Mouse (Mus musculus) liver, embryonic 11.5 days (tissue): ENCODE measurements around the gene Olfr1424. TPM values are rescaled to one million over a fixed set of nuclear protein-coding genes. Genes with fewer than 3 reads are reported as not detected.
"Not testable (repeated sequence)": the region's sequence is repeated elsewhere in the genome, so short reads cannot be mapped to it uniquely, and the experiment has no call there.

Experiments used
- ATAC-seq: fragments of 200-750 bp; cut with Nextera tagmentation; replicated peaks from 2 replicates; pipeline ENCODE4 v1.8.0; 2017; ENCODE audit warnings: moderate number of reproducible peaks, mild to moderate bottlenecking, moderate TSS enrichment, moderate library complexity; ENCODE audit not compliant: low FRiP score
- DNase-seq: peaks from one replicate; pipeline ENCODE4 v3.0.0-alpha.2; 2017; ENCODE audit warnings: low spot score
- H3K27ac ChIP-seq: fragments of 300-500 bp; sonication (generic); 2 replicates; pipeline ENCODE4 v1.5.1; 2014; ENCODE audit warnings: mild to moderate bottlenecking, low read depth, low read length, control low read depth
- H3K27me3 ChIP-seq: fragments of 300-500 bp; sonication (generic); replicated peaks from 2 replicates; pipeline ENCODE4 v1.6.1; 2014; ENCODE audit warnings: low read length, mixed read lengths; ENCODE audit not compliant: control insufficient read depth, insufficient read depth
- H3K36me3 ChIP-seq: fragments of 300-500 bp; sonication (generic); 2 replicates; pipeline ENCODE4 v1.6.1; 2014; ENCODE audit warnings: mild to moderate bottlenecking, low read length, moderate library complexity, mixed read lengths; ENCODE audit not compliant: control insufficient read depth, insufficient read depth
- H3K4me1 ChIP-seq: fragments of 300-500 bp; sonication (generic); replicated peaks from 2 replicates; pipeline ENCODE4 v1.6.1; 2014; ENCODE audit warnings: low read length, mixed read lengths; ENCODE audit not compliant: control insufficient read depth, insufficient read depth
- H3K4me2 ChIP-seq: fragments of 300-500 bp; sonication (generic); 2 replicates; pipeline ENCODE4 v1.6.1; 2014; ENCODE audit warnings: mild to moderate bottlenecking, control low read depth, moderate library complexity
- H3K4me3 ChIP-seq: fragments of 300-500 bp; sonication (generic); 2 replicates; pipeline ENCODE4 v1.5.1; 2014; ENCODE audit warnings: low read depth, low read length, control low read depth
- H3K9ac ChIP-seq: fragments of 300-500 bp; sonication (generic); 2 replicates; pipeline ENCODE4 v1.6.1; 2014; ENCODE audit warnings: low read depth, low read length, control low read depth
- H3K9me3 ChIP-seq: fragments of 300-500 bp; sonication (generic); 2 replicates; pipeline ENCODE4 v1.6.1; 2016; ENCODE audit warnings: low read length, inconsistent platforms, mixed read lengths; ENCODE audit not compliant: control insufficient read depth
- WGBS: fragments of 180-500 bp; shearing (Covaris S2); extraction: QIAGEN DNeasy Blood & Tissue Kit; methylation state at CpG from one replicate; pipeline ENCODE4 v1.1.7; 2014; 5-methylcytosine and 5-hydroxymethylcytosine counted together
- polyA plus RNA-seq: library from polyadenylated mRNA; unstranded; fragments of >200 nt; fragmentation: Nextera tagmentation; extraction: Ambion mirVana; gene quantifications from 2 replicates; pipeline ENCODE4 v1.2.1, GENCODE M21; 2014

Gene Olfr1424
- polyA plus RNA-seq = 0.17 TPM in 1 of 2 replicates, not detected in the other

DNA sequence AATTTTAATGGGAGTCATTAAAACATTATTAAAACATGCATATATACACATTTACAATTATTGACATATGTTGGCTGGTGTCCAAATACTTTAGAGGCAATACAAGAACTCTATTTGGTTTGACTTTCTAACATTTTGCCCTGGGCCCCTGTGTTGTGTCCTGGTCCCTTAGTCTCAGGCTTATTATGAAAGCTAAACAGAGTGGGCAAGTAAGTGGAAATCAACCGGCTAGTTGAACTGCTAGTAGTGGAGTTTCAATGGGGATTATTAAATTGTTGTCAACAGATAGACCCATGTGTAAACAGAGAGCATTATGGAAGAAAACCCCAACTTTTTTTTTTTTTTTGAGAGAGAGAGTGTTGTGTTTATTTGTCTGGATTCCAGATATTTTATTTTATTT lies at the start of gene Olfr1424:
Gene Olfr1424 (minus strand): TSS at position 101 of the 400 bp plus-strand sequence.
- WGBS = 90% methylated on average over 1 of the region's 1 CpGs
- not testable (repeated sequence) for H3K9me3 ChIP-seq, ATAC-seq, H3K4me3 ChIP-seq, DNase-seq, H3K27ac ChIP-seq, H3K9ac ChIP-seq, H3K4me2 ChIP-seq, H3K27me3 ChIP-seq, H3K4me1 ChIP-seq, H3K36me3 ChIP-seq

DNA sequence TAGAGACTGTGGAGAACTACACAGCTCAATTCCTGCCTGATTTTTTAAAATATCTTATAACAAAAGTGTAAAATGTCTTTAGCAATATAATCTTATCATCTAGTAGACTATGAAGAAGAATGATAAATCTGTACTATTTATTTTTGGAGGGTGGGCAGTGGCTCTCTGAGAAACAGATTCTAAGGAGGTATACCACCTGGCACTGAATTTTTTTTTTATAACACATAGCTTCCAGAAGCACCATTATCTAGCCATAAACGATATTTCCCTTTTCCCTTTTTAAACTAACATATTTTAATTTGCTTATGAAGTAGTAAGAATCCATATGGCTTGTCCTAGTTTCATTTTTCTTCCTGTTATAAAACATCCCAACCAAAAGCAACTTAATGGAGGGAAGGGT lies 42.1 kb upstream of the Olfr1424 start:
- H3K27ac ChIP-seq = no peak overlapping the region
- no peak overlapping the region for H3K9ac ChIP-seq
- no peaks in the 10 kb centered on the region for H3K4me1 ChIP-seq
- WGBS = 54% methylated on average over 1 of the region's 1 CpGs
- DNase-seq = no peak
- H3K27me3 ChIP-seq = no peaks in the 10 kb centered on the region
- H3K4me3 ChIP-seq = no peak overlapping the region
- H3K9me3 ChIP-seq = no peaks in the 10 kb centered on the region
- H3K4me2 ChIP-seq = no peak overlapping the region
- no peak for ATAC-seq
- H3K36me3 ChIP-seq = no peaks in the 10 kb centered on the region

- no peak within 1 kb of the TSS for H3K9ac ChIP-seq
- no peaks in the 10 kb centered on the region for H3K27me3 ChIP-seq
- no peak for DNase-seq
- no peaks in the 10 kb centered on the region for H3K36me3 ChIP-seq
- no peak within 1 kb of the TSS for H3K27ac ChIP-seq
- no peak within 1 kb of the TSS for H3K4me3 ChIP-seq
- H3K4me1 ChIP-seq = no peaks in the 10 kb centered on the region
- WGBS = 89% methylated on average over 2 of the region's 2 CpGs
- H3K4me2 ChIP-seq = no peak within 1 kb of the TSS
- no peaks in the 10 kb centered on the region for H3K9me3 ChIP-seq
- no peak for ATAC-seq
Measured at GRCm38 (mm10) chr19:12103234-12103633, 40.8 kb upstream of the Olfr1424 start, which contains the start of gene Olfr1427. TSS of gene Olfr1427 (minus strand) at chr19:12103334.

DNA sequence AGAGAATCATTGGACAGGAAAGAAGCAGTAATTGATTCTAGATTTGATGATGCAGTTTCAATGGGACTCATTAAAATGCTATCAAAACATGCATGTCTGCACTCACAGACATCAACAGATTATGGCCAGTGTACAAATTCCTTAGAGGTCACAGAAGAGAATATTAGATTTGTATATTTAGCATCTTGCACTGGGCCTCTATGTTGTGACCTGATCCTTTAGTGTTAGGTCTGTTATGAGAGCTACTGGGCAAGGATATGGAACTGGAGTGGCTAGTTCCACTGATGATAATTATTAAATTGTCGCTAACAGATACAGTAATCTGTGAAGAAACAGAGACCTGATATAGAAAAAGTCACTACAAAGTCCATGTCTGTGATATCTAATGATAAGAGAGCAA lies 29.4 kb upstream of the Olfr1424 start, which contains the start of gene Olfr1426:
Gene Olfr1426 (minus strand): TSS at position 101 of the 400 bp plus-strand sequence.
- ATAC-seq = no peak
- H3K4me2 ChIP-seq = no peak within 1 kb of the TSS
- H3K9me3 ChIP-seq = no peaks in the 10 kb centered on the region
- H3K36me3 ChIP-seq = no peaks in the 10 kb centered on the region
- no peaks in the 10 kb centered on the region for H3K4me1 ChIP-seq
- no peak within 1 kb of the TSS for H3K9ac ChIP-seq
- 76% methylated on average over 1 of the region's 1 CpGs for WGBS
- H3K4me3 ChIP-seq = no peak within 1 kb of the TSS
- no peaks in the 10 kb centered on the region for H3K27me3 ChIP-seq
- no peak for DNase-seq
- H3K27ac ChIP-seq = no peak within 1 kb of the TSS

- H3K27me3 ChIP-seq, H3K9ac ChIP-seq, H3K9me3 ChIP-seq, H3K4me2 ChIP-seq, H3K27ac ChIP-seq, H3K36me3 ChIP-seq, H3K4me3 ChIP-seq, ATAC-seq, DNase-seq, H3K4me1 ChIP-seq: not testable (repeated sequence)
- WGBS = 83% methylated on average over 4 of the region's 4 CpGs
Measured at GRCm38 (mm10) chr19:12077631-12078030, 15.1 kb upstream of the Olfr1424 start, which contains the start of gene Olfr1425. TSS of gene Olfr1425 (minus strand) at chr19:12077731.

DNA sequence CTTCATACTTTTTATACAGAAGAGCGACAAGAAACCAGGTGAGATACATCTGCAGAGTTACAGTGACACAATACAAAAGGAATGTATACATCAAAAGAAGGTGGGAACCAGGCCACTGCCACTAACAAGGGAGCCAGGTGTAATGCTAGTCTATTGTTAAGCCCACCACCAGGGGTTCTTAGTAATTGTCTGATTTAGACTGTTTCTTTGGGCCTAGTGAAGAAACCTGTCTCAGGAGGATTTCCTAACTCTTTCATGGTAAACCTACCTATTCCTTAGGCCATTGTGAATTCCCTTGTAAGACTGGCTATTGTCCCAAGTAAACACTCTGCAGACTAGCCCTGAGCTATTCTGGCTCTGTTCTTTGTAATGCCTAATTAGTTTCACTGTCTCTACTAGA lies 7.1 kb upstream of the Olfr1424 start:
- not testable (repeated sequence) for DNase-seq, H3K4me1 ChIP-seq

GRCm38 (mm10) chr19:12067806-12068205 lies 5.3 kb upstream of the Olfr1424 start:
- 73% methylated on average over 1 of the region's 1 CpGs for WGBS
- not testable (repeated sequence) for H3K27ac ChIP-seq, H3K9me3 ChIP-seq, H3K4me2 ChIP-seq, H3K4me1 ChIP-seq, H3K36me3 ChIP-seq, H3K27me3 ChIP-seq, ATAC-seq, H3K9ac ChIP-seq, H3K4me3 ChIP-seq, DNase-seq

More for the DNA sequence above, 7.1 kb upstream of the Olfr1424 start:
- not testable (repeated sequence) for H3K36me3 ChIP-seq, H3K9me3 ChIP-seq, ATAC-seq, H3K27ac ChIP-seq, H3K9ac ChIP-seq, H3K27me3 ChIP-seq, H3K4me3 ChIP-seq, H3K4me2 ChIP-seq
- 68% methylated on average over 1 of the region's 1 CpGs for WGBS

- Histone ChIP-seq H3K4me2 (no peak overlapping the region), H3K4me1 (no peaks in the 10 kb centered on the region), H3K9ac (no peak overlapping the region), H3K36me3 (no peaks in the 10 kb centered on the region), H3K4me3 (no peak overlapping the region), H3K27ac (no peak overlapping the region), H3K27me3 (no peaks in the 10 kb centered on the region), H3K9me3 (no peaks in the 10 kb centered on the region)
- no peak for DNase-seq
- WGBS = 82% methylated on average over 5 of the region's 5 CpGs
- no peak for ATAC-seq
Measured at GRCm38 (mm10) chr19:12043163-12043562, 19.3 kb downstream of the Olfr1424 start.

GRCm38 (mm10) chr19:12041217-12041616 lies 21.3 kb downstream of the Olfr1424 start, which contains the start of gene Olfr1423:
TSS of gene Olfr1423 (minus strand) at chr19:12041317.
- Histone ChIP-seq H3K9me3 (no peaks in the 10 kb centered on the region), H3K27ac (no peak within 1 kb of the TSS), H3K4me2 (no peak within 1 kb of the TSS), H3K4me3 (no peak within 1 kb of the TSS), H3K4me1 (no peaks in the 10 kb centered on the region), H3K9ac (no peak within 1 kb of the TSS), H3K36me3 (no peaks in the 10 kb centered on the region), H3K27me3 (no peaks in the 10 kb centered on the region)
- ATAC-seq = no peak
- DNase-seq = no peak
- 63% methylated on average over 2 of the region's 2 CpGs for WGBS
